Mouse (Mus musculus) erythroblast, embryonic 14.5 days (primary cell): ENCODE results near the gene Tmem164. TPM values are rescaled to one million over a fixed set of nuclear protein-coding genes. Genes with fewer than 3 reads are reported as not detected.

Experiments used
- H3K27me3 ChIP-seq: 2 replicates; pipeline ENCODE4 v1.6.1; 2012; ENCODE audit warnings: inconsistent platforms; ENCODE audit not compliant: control insufficient read depth
- H3K36me3 ChIP-seq: 2 replicates; pipeline ENCODE4 v1.6.1; 2012; ENCODE audit warnings: mild to moderate bottlenecking, inconsistent platforms; ENCODE audit not compliant: control insufficient read depth
- H3K4me1 ChIP-seq: 2 replicates; pipeline ENCODE4 v1.6.1; 2012; ENCODE audit warnings: inconsistent platforms; ENCODE audit not compliant: control insufficient read depth
- H3K4me3 ChIP-seq: replicated peaks from 2 replicates; pipeline ENCODE3; 2012; ENCODE audit warnings: moderate library complexity, mild to moderate bottlenecking, inconsistent platforms
- H3K9me3 ChIP-seq: 2 replicates; pipeline ENCODE4 v1.6.1; 2012; ENCODE audit warnings: low read length, inconsistent platforms, mixed read lengths; ENCODE audit not compliant: control insufficient read depth
- GATA1 ChIP-seq: IDR thresholded peaks from 2 replicates; pipeline ENCODE4 v1.6.1; 2012; ENCODE audit warnings: low read length, inconsistent platforms, mixed read lengths
- TAL1 ChIP-seq: IDR thresholded peaks from 3 replicates; pipeline ENCODE4 v1.6.1; 2012; ENCODE audit warnings: low read length, inconsistent platforms, mixed read lengths
- polyA plus RNA-seq: library from polyadenylated mRNA; stranded (reverse); fragments of >175 nt; gene quantifications from 2 replicates; pipeline ENCODE4 v1.2.3, GENCODE M21; 2012

Gene Tmem164
- polyA plus RNA-seq, 1 experiment = 0.96 TPM

GRCm38 (mm10) chrX:142763337-142763736 lies 82.1 kb downstream of the Tmem164 start:
- peaks cover 17% of the 10 kb centered on the region for H3K36me3 ChIP-seq
- no peak overlapping the region for H3K4me3 ChIP-seq
- H3K4me1 ChIP-seq = peaks cover 2% of the 10 kb centered on the region; the same call in 1 of the 2 replicates
- H3K9me3 ChIP-seq = no peaks in the 10 kb centered on the region
- no peaks in the 10 kb centered on the region for H3K27me3 ChIP-seq
- no peak for TF ChIP-seq TAL1
- no peak for TF ChIP-seq GATA1

GRCm38 (mm10) chrX:142769698-142770097 lies 88.5 kb downstream of the Tmem164 start:
- H3K4me1 ChIP-seq = no peaks in the 10 kb centered on the region
- no peaks in the 10 kb centered on the region for H3K27me3 ChIP-seq
- TF ChIP-seq GATA1 (no peak), TAL1 (no peak)
- H3K9me3 ChIP-seq = no peaks in the 10 kb centered on the region
- peaks cover 40% of the 10 kb centered on the region for H3K36me3 ChIP-seq
- H3K4me3 ChIP-seq = no peak overlapping the region

- Histone ChIP-seq H3K9me3 (no peaks in the 10 kb centered on the region), H3K4me3 (no peak overlapping the region), H3K27me3 (no peaks in the 10 kb centered on the region), H3K4me1 (peaks cover 8% of the 10 kb centered on the region), H3K36me3 (peaks cover 55% of the 10 kb centered on the region)
- TF ChIP-seq TAL1 = no peak
- no peak for TF ChIP-seq GATA1
Measured at GRCm38 (mm10) chrX:142773658-142774057, 92.5 kb downstream of the Tmem164 start.

- peaks cover 14% of the 10 kb centered on the region for H3K4me1 ChIP-seq
- H3K27me3 ChIP-seq = no peaks in the 10 kb centered on the region
- no peak overlapping the region for H3K4me3 ChIP-seq
- peaks cover 46% of the 10 kb centered on the region for H3K36me3 ChIP-seq
- no peaks in the 10 kb centered on the region for H3K9me3 ChIP-seq
- TF ChIP-seq TAL1 (no peak), GATA1 (no peak)
Measured at GRCm38 (mm10) chrX:142776131-142776530, 94.9 kb downstream of the Tmem164 start.

GRCm38 (mm10) chrX:142778638-142779037 lies 97.4 kb downstream of the Tmem164 start:
- Histone ChIP-seq H3K36me3 (peaks cover 40% of the 10 kb centered on the region), H3K4me3 (no peak overlapping the region)

GRCm38 (mm10) chrX:142786160-142787052 lies 105.2 kb downstream of the Tmem164 start:
- Histone ChIP-seq H3K4me1 (no peaks in the 10 kb centered on the region; the same call in 1 of the 2 replicates), H3K4me3 (no peak overlapping the region), H3K27me3 (no peaks in the 10 kb centered on the region), H3K36me3 (peaks cover 22% of the 10 kb centered on the region), H3K9me3 (no peaks in the 10 kb centered on the region)
- TF ChIP-seq TAL1 (no peak), GATA1 (no peak)

More at GRCm38 (mm10) chrX:142778638-142779037, 97.4 kb downstream of the Tmem164 start:
- Histone ChIP-seq H3K27me3 (no peaks in the 10 kb centered on the region), H3K4me1 (peaks cover 14% of the 10 kb centered on the region), H3K9me3 (no peaks in the 10 kb centered on the region)
- TF ChIP-seq GATA1 (no peak), TAL1 (no peak)

GRCm38 (mm10) chrX:142792185-142792584 lies 111.0 kb downstream of the Tmem164 start:
- H3K36me3 ChIP-seq = peaks cover 19% of the 10 kb centered on the region

GRCm38 (mm10) chrX:142794069-142794610 lies 112.9 kb downstream of the Tmem164 start:
- no peak for TF ChIP-seq TAL1
- TF ChIP-seq GATA1 = no peak
- Histone ChIP-seq H3K4me3 (no peak overlapping the region), H3K4me1 (no peaks in the 10 kb centered on the region), H3K9me3 (no peaks in the 10 kb centered on the region), H3K36me3 (peaks cover 25% of the 10 kb centered on the region), H3K27me3 (no peaks in the 10 kb centered on the region)

More at GRCm38 (mm10) chrX:142792185-142792584, 111.0 kb downstream of the Tmem164 start:
- no peak overlapping the region for H3K4me3 ChIP-seq
- H3K9me3 ChIP-seq = no peaks in the 10 kb centered on the region
- TF ChIP-seq GATA1 (no peak), TAL1 (no peak)
- no peaks in the 10 kb centered on the region for H3K27me3 ChIP-seq
- no peaks in the 10 kb centered on the region for H3K4me1 ChIP-seq

GRCm38 (mm10) chrX:142804596-142804995 lies 123.4 kb downstream of the Tmem164 start:
- Histone ChIP-seq H3K27me3 (no peaks in the 10 kb centered on the region), H3K4me1 (no peaks in the 10 kb centered on the region), H3K9me3 (no peaks in the 10 kb centered on the region), H3K4me3 (no peak overlapping the region), H3K36me3 (peaks cover 35% of the 10 kb centered on the region)
- TF ChIP-seq TAL1 (no peak), GATA1 (no peak)
